Mouse (Mus musculus): ENCODE measurements around the gene St5.

- TF ChIP-seq POLR2A (IDR thresholded peaks at IDR 0.05; ENCODE audit: borderline replicate concordance, insufficient read depth, low read length): no peak
- TF ChIP-seq CTCF (IDR thresholded peaks at IDR 0.05; ENCODE audit: borderline replicate concordance, insufficient read depth, low read depth, low read length): no peak
These were observed 177.4 kb downstream of the St5 start for GRCm38 (mm10) chr7:109525740-109526663.

Measured in cerebellum, adult 2 months (tissue).